Mouse (Mus musculus) CH12.LX (cell line): ENCODE measurements around the gene Rab4b. TPM values are rescaled to one million over a fixed set of nuclear protein-coding genes. Genes with fewer than 3 reads are reported as not detected.

ENCODE experiments used
- DNase-seq: peaks from one replicate; pipeline ENCODE4 v3.0.0-alpha.2; 2013; ENCODE audit errors: extremely low read depth
- H3K27ac ChIP-seq: 2 replicates; pipeline ENCODE4 v1.5.1; 2012; ENCODE audit warnings: low read depth, mild to moderate bottlenecking, control low read depth, moderate library complexity; ENCODE audit not compliant: insufficient read depth
- H3K27me3 ChIP-seq: replicated peaks from 2 replicates; pipeline ENCODE3; 2012; ENCODE audit warnings: inconsistent platforms
- H3K36me3 ChIP-seq, 2 experiments: replicated peaks in 1 of 2; 2 replicates each; pipeline versions ENCODE3 to v1.6.1; 2012; ENCODE audit warnings: inconsistent platforms in 1 of 2, low read length in 1 of 2, mild to moderate bottlenecking in 1 of 2, mixed read lengths in 1 of 2, moderate library complexity in 1 of 2; ENCODE audit not compliant: control insufficient read depth in 1 of 2, insufficient read depth in 1 of 2
- H3K4me1 ChIP-seq, 2 experiments: 2 replicates each; pipeline ENCODE4 v1.6.1; 2012; ENCODE audit warnings: inconsistent platforms in 1 of 2, moderate library complexity in 1 of 2; ENCODE audit not compliant: insufficient read depth in 2 of 2, control insufficient read depth in 1 of 2
- H3K4me2 ChIP-seq: 2 replicates; pipeline ENCODE4 v1.6.1; 2012; ENCODE audit warnings: low read depth, mild to moderate bottlenecking, control low read depth; ENCODE audit not compliant: poor library complexity, insufficient read depth, severe bottlenecking
- H3K4me3 ChIP-seq, 3 experiments: fragments of 150-350 bp in 1 of 3; sonication (generic) in 1 of 3; replicated peaks in 1 of 3; 2 replicates each; pipeline versions ENCODE3 to v1.5.1; 2011 to 2012; ENCODE audit warnings: low read depth in 2 of 3, low read length in 2 of 3, mild to moderate bottlenecking in 2 of 3, moderate library complexity in 2 of 3, control low read depth in 1 of 3, improper control_type of control experiment in 1 of 3, inconsistent platforms in 1 of 3, mixed read lengths in 1 of 3; ENCODE audit not compliant: poor library complexity in 1 of 3
- H3K79me2 ChIP-seq: replicated peaks from 2 replicates; pipeline ENCODE4 v1.6.1; 2012; ENCODE audit warnings: mild to moderate bottlenecking, moderate library complexity; ENCODE audit not compliant: control insufficient read depth, poor library complexity, insufficient read depth, severe bottlenecking; ENCODE audit errors: extremely low read depth
- H3K9ac ChIP-seq: 2 replicates; pipeline ENCODE4 v1.6.1; 2012; ENCODE audit warnings: low read depth, mild to moderate bottlenecking, control low read depth, moderate library complexity; ENCODE audit not compliant: insufficient read depth
- H3K9me3 ChIP-seq: replicated peaks from 2 replicates; pipeline ENCODE3; 2012; ENCODE audit warnings: low read length, inconsistent platforms, mixed read lengths
- BHLHE40 ChIP-seq: IDR thresholded peaks from 2 replicates; pipeline ENCODE4 v1.6.1; 2011; ENCODE audit warnings: mild to moderate bottlenecking, low read depth, low read length, improper control_type of control experiment
- CHD1 ChIP-seq: IDR thresholded peaks from 2 replicates; pipeline ENCODE4 v1.6.1; 2012; ENCODE audit warnings: low read depth, low read length, improper control_type of control experiment, inconsistent platforms
- CHD2 ChIP-seq: IDR thresholded peaks from 2 replicates; pipeline ENCODE4 v1.6.1; 2011; ENCODE audit warnings: low read length, improper control_type of control experiment
- CTCF ChIP-seq, 2 experiments: IDR thresholded peaks in 1 of 2; conservative IDR thresholded peaks in 1 of 2; 2 replicates each; pipeline ENCODE4 v1.5.1; 2011 to 2012; ENCODE audit warnings: low read depth in 2 of 2, low read length in 2 of 2, improper control_type of control experiment in 1 of 2, inconsistent platforms in 1 of 2, mild to moderate bottlenecking in 1 of 2, moderate library complexity in 1 of 2
- E2F4 ChIP-seq: IDR thresholded peaks from 2 replicates; pipeline ENCODE4 v1.6.1; 2011; ENCODE audit warnings: low read depth, low read length, improper control_type of control experiment; ENCODE audit not compliant: insufficient replicate concordance
- ELF1 ChIP-seq: IDR thresholded peaks from 2 replicates; pipeline ENCODE4 v1.6.1; 2014; ENCODE audit warnings: low read depth, mild to moderate bottlenecking, inconsistent platforms, low read length, improper control_type of control experiment
- EP300 ChIP-seq: IDR thresholded peaks from 2 replicates; pipeline ENCODE4 v1.6.1; 2011; ENCODE audit warnings: low read length, improper control_type of control experiment
- ETS1 ChIP-seq: conservative IDR thresholded peaks from 2 replicates; pipeline ENCODE4 v1.6.1; 2012; ENCODE audit warnings: low read depth, mild to moderate bottlenecking, inconsistent platforms, low read length, improper control_type of control experiment, moderate library complexity
- HCFC1 ChIP-seq: IDR thresholded peaks from 2 replicates; pipeline ENCODE4 v1.6.1; 2012; ENCODE audit warnings: low read depth, mild to moderate bottlenecking, inconsistent platforms, low read length, improper control_type of control experiment
- JUN ChIP-seq: IDR thresholded peaks from 2 replicates; pipeline ENCODE4 v1.6.1; 2011; ENCODE audit warnings: low read depth, mild to moderate bottlenecking, low read length, improper control_type of control experiment, moderate library complexity; ENCODE audit not compliant: insufficient read depth
- JUND ChIP-seq: conservative IDR thresholded peaks from 2 replicates; pipeline ENCODE4 v1.6.1; 2011; ENCODE audit warnings: low read depth, low read length, improper control_type of control experiment
- KAT2A ChIP-seq: IDR thresholded peaks from 2 replicates; pipeline ENCODE4 v1.6.1; 2012; ENCODE audit warnings: low read length, improper control_type of control experiment, inconsistent platforms; ENCODE audit not compliant: insufficient replicate concordance
- MAFK ChIP-seq: IDR thresholded peaks from 2 replicates; pipeline ENCODE4 v1.6.1; 2011; ENCODE audit warnings: low read length, improper control_type of control experiment; ENCODE audit not compliant: insufficient replicate concordance
- NELFE ChIP-seq: IDR thresholded peaks from 2 replicates; pipeline ENCODE4 v1.6.1; 2011; ENCODE audit warnings: low read depth, low read length, improper control_type of control experiment
- POLR2A ChIP-seq: IDR thresholded peaks from 2 replicates; pipeline ENCODE4 v1.6.1; 2011; ENCODE audit warnings: low read depth, mild to moderate bottlenecking, improper control_type of control experiment, low read length
- POLR2AphosphoS2 ChIP-seq: IDR thresholded peaks from 2 replicates; pipeline ENCODE4 v1.6.1; 2011; ENCODE audit warnings: low read depth, low read length, improper control_type of control experiment
- RAD21 ChIP-seq: IDR thresholded peaks from 2 replicates; pipeline ENCODE4 v1.6.1; 2011; ENCODE audit warnings: low read depth, mild to moderate bottlenecking, low read length, improper control_type of control experiment, moderate library complexity
- SMC3 ChIP-seq: IDR thresholded peaks from 2 replicates; pipeline ENCODE4 v1.6.1; 2011; ENCODE audit warnings: low read depth, low read length, improper control_type of control experiment
- TBP ChIP-seq: conservative IDR thresholded peaks from 2 replicates; pipeline ENCODE4 v1.6.1; 2011; ENCODE audit warnings: low read depth, low read length, improper control_type of control experiment
- TCF12 ChIP-seq: IDR thresholded peaks from 2 replicates; pipeline ENCODE4 v1.6.1; 2014; ENCODE audit warnings: low read depth, mild to moderate bottlenecking, inconsistent platforms, low read length, improper control_type of control experiment
- UBTF ChIP-seq: IDR thresholded peaks from 2 replicates; pipeline ENCODE4 v1.6.1; 2012; ENCODE audit warnings: low read depth, mild to moderate bottlenecking, inconsistent platforms, low read length, improper control_type of control experiment, moderate library complexity
- USF2 ChIP-seq: conservative IDR thresholded peaks from 2 replicates; pipeline ENCODE4 v1.6.1; 2011; ENCODE audit warnings: low read depth, low read length, improper control_type of control experiment
- ZC3H11A ChIP-seq: IDR thresholded peaks from 2 replicates; pipeline ENCODE4 v1.6.1; 2012; ENCODE audit warnings: low read depth, mild to moderate bottlenecking, inconsistent platforms, low read length, improper control_type of control experiment
- ZKSCAN1 ChIP-seq: IDR thresholded peaks from 2 replicates; pipeline ENCODE4 v1.6.1; 2012; ENCODE audit warnings: low read depth, inconsistent platforms, low read length, improper control_type of control experiment, borderline replicate concordance
- ZMIZ1 ChIP-seq: IDR thresholded peaks from 2 replicates; pipeline ENCODE4 v1.6.1; 2012; ENCODE audit warnings: low read depth, mild to moderate bottlenecking, inconsistent platforms, low read length, improper control_type of control experiment
- ZNF384 ChIP-seq: IDR thresholded peaks from 2 replicates; pipeline ENCODE4 v1.6.1; 2012; ENCODE audit warnings: low read depth, low read length, improper control_type of control experiment, inconsistent platforms
- dilution Hi-C: fragments of 300-500 bp; cut with MboI; formaldehyde crosslinking; loops from 2 replicates; pipeline ENCODE4 v1.14.3; 2020; ENCODE audit warnings: low sequenced_read_pairs; ENCODE audit not compliant: extremely low pct_unique_long_range_greater_than_20kb, extremely low pct_ligation_motif_present
- in situ Hi-C: fragments of 300-500 bp; cut with MboI; formaldehyde crosslinking; loops from 3 replicates; pipeline ENCODE4 v1.14.3; 2019; ENCODE audit warnings: low sequenced_read_pairs, low pct_ligation_motif_present, low pct_unique_long_range_greater_than_20kb, mixed read lengths
- polyA plus RNA-seq: library from polyadenylated mRNA; unstranded; fragments of >175 nt; gene quantifications from 2 replicates; pipeline ENCODE4 v1.2.1, GENCODE M21; 2012; ENCODE audit warnings: low read depth; ENCODE audit not compliant: insufficient read length
- total RNA-seq, 2 experiments: library from RNA; depleted of rRNA; stranded (reverse); fragments of 300-350 nt in 1 of 2; fragments of >200 nt in 1 of 2; gene quantifications; 2 replicates each; pipeline ENCODE4 v1.2.3; 2012 to 2014

Gene Rab4b
- total and polyA plus RNA-seq, 3 experiments = 26.2 to 85.5 (median 39.4) TPM

DNA sequence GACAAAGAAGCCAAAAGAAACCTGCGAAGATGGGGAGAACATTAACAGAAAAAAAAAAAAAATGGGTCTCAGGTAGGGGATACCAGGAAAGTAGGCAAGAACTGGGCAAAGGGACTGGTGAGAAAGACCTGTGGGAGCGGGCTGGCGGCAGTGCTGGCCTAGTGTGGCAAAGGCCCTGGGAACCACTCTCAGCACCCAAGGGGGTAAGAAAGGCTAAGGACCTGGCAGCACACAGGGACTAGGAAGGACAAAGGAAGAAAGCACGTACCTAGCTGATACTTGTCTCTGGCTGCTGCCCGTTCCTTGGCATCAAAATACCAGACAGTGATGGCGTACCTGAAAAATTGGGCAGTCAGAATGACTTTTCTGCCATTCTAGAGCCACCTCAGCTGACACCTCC is 19.4 kb downstream of the Rab4b start:
- H3K27ac ChIP-seq = no peak overlapping the region
- no peaks in the 10 kb centered on the region for H3K27me3 ChIP-seq
- in situ Hi-C loops = loop anchor here (5.0 kb wide), 1 partner anchor 128 kb away; no protein-coding TSS in a partner anchor
- no peak for DNase-seq
- H3K4me3 ChIP-seq = no peak overlapping the region
- peaks cover 27 to 64% of the 10 kb centered on the region in 2 experiments for H3K4me1 ChIP-seq
- no peak overlapping the region for H3K4me2 ChIP-seq
- H3K79me2 ChIP-seq = peaks cover 31% of the 10 kb centered on the region
- peaks cover 36 to 88% of the 10 kb centered on the region in 2 experiments for H3K36me3 ChIP-seq
- H3K9me3 ChIP-seq = no peaks in the 10 kb centered on the region
- H3K9ac ChIP-seq = no peak overlapping the region
- dilution Hi-C loops = no loop called here
- TF ChIP-seq NELFE = 0 out of 2 replicates have a peak, but pooled peaks have one; percentile 5
- TF ChIP-seq ZMIZ1 = no peak

DNA sequence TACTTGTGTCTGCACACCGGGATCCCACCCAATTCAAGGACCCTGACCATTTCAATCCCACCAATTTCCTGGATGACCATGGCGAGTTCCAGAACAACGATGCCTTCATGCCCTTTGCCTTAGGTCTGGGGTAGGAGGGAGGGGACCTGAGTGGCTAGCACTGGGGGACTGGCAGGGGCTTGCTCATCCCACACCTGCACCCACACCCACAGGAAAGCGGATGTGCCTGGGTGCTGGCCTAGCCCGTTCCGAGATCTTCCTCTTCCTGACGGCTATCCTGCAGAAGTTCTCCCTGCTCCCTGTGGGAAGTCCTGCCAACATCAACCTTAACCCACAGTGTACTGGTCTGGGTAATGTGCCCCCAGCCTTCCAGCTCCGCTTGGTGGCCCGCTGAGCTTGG is 20.5 kb downstream of the Rab4b start:
- Histone ChIP-seq H3K4me1 (peaks cover 22 to 59% of the 10 kb centered on the region in 2 experiments), H3K79me2 (peaks cover 20% of the 10 kb centered on the region), H3K4me3 (no peak overlapping the region), H3K4me2 (no peak overlapping the region), H3K9ac (no peak overlapping the region), H3K27ac (no peak overlapping the region)
- no peak for DNase-seq
- in situ Hi-C loops (loop anchor here (5.0 kb wide), 1 partner anchor 129 kb away; no protein-coding TSS in a partner anchor), dilution Hi-C loops (no loop called here)
- no peak for TF ChIP-seq MAFK
- no peak for TF ChIP-seq BHLHE40
- no peak for TF ChIP-seq KAT2A
- no peak for TF ChIP-seq USF2
- no peak for TF ChIP-seq EP300
- TF ChIP-seq HCFC1 = no peak
- TF ChIP-seq JUND = no peak
- no peak for TF ChIP-seq ZNF384
- TF ChIP-seq, all 38 proteins: peak for 0
- no peaks in the 10 kb centered on the region for H3K27me3 ChIP-seq
- H3K36me3 ChIP-seq = peaks cover 34 to 80% of the 10 kb centered on the region in 2 experiments
- no peaks in the 10 kb centered on the region for H3K9me3 ChIP-seq

DNA sequence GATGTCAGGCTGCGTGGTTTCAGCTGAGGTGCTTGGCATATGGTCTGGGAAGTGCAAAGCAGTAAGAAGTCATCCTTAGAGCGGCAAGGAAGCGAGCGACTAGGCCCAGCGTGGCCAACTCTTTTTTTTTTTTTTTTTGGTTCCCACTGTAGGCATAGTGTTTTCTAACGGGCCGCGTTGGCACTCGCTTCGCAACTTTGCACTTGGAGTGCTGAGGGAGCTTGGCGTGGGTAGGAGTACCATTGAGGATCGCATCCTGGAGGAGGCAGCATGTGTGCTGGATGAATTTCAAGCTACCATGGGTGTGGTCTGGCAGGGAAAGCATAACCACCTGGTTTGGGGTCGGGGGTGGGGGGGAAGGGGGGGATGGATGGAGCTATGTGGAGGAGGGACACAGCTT is 22.7 kb downstream of the Rab4b start:
- no peak overlapping the region for H3K9ac ChIP-seq
- H3K36me3 ChIP-seq = peaks cover 31 to 62% of the 10 kb centered on the region in 2 experiments
- H3K27me3 ChIP-seq = peaks cover 2% of the 10 kb centered on the region
- no peak overlapping the region for H3K27ac ChIP-seq
- H3K4me3 ChIP-seq = no peak overlapping the region
- peaks cover 9 to 38% of the 10 kb centered on the region in 2 experiments for H3K4me1 ChIP-seq
- in situ Hi-C loops = loop anchor here (5.0 kb wide), 1 partner anchor 131 kb away; no protein-coding TSS in a partner anchor
- no peak overlapping the region for H3K4me2 ChIP-seq
- no peak for DNase-seq
- dilution Hi-C loops = no loop called here
- H3K79me2 ChIP-seq = peaks cover 3% of the 10 kb centered on the region; the same call in 1 of the 2 replicates
- no peaks in the 10 kb centered on the region for H3K9me3 ChIP-seq
- TF ChIP-seq UBTF = no peak
- TF ChIP-seq POLR2A = no peak
- no peak for TF ChIP-seq POLR2AphosphoS2
- TF ChIP-seq RAD21 = no peak
- no peak for TF ChIP-seq TBP
- TF ChIP-seq E2F4 = no peak
- TF ChIP-seq SMC3 = no peak
- no peak for TF ChIP-seq CTCF (conservative IDR thresholded peaks at IDR 0.05 in 1 of 2, IDR thresholded peaks at IDR 0.05 in 1 of 2; ENCODE audit: low read depth in 2 of 2, low read length in 2 of 2)
- TF ChIP-seq CHD1 = no peak
- no peak for TF ChIP-seq BHLHE40
- TF ChIP-seq TCF12 = no peak
- TF ChIP-seq ZKSCAN1 = no peak
- no peak for TF ChIP-seq NELFE
- no peak for TF ChIP-seq CHD2
- TF ChIP-seq ELF1 = no peak
- TF ChIP-seq ZC3H11A = no peak
- no peak for TF ChIP-seq ETS1
- TF ChIP-seq JUN = no peak
